Mouse (Mus musculus) hematopoietic stem cell, adult 5-6 weeks (primary cell): ENCODE results near the gene Gng4. TPM values are rescaled to one million over a fixed set of nuclear protein-coding genes. Genes with fewer than 3 reads are reported as not detected.
A peak's percentile ranks its signal among the peaks of the same experiment; 100 is the strongest.

ENCODE experiments used
- ATAC-seq, 2 experiments: fragments of 125-278 bp in 1 of 2; replicated peaks in 1 of 2; 2 replicates each; pipeline ENCODE4 v1.8.0; 2016 to 2017; ENCODE audit warnings: inconsistent platforms in 2 of 2, mild to moderate bottlenecking in 2 of 2, moderate number of reproducible peaks in 2 of 2, low read depth in 1 of 2, moderate TSS enrichment in 1 of 2; ENCODE audit not compliant: low FRiP score in 2 of 2, poor library complexity in 2 of 2, severe bottlenecking in 2 of 2, insufficient read depth in 1 of 2, low TSS enrichment in 1 of 2
- total RNA-seq: library from RNA; stranded (forward); fragments of 172-1452, 232-1000 nt; gene quantifications from 2 replicates; pipeline ENCODE4 v1.2.3, GENCODE M21; 2017

Gene Gng4
- total RNA-seq: not detected in 2 replicates

DNA sequence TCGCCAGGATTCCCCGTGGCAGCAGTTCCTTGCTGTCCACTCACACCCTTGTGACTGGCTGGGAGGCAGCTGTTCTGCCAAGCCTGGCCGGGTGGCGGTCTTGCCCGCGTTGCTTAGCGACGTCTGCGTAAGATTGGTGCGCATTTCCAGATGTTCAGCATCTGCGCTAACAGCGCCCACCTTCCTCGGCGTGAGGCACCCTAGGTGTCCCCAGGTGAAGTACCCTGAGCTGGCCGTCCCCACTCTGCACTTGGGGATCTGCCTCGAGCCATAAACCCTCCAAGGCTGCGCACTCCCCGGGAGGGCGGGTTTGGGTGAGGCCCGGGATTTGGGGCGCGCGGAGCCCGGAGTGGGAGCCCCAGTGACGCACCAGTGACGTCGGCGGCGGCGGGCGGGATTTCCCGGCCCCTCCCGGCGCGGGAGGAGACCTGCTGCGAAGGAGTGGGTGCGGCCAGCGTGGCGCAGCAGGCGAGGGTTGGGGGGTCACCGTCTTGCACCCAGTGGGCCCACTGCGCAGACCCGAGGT lies at the start of gene Gng4:
Gng4 (plus strand) TSS at position 166 of the 526 bp plus-strand sequence.
- peak in 1 of 2 experiments; percentile 35; a peak in 2 of 4 replicates for ATAC-seq

DNA sequence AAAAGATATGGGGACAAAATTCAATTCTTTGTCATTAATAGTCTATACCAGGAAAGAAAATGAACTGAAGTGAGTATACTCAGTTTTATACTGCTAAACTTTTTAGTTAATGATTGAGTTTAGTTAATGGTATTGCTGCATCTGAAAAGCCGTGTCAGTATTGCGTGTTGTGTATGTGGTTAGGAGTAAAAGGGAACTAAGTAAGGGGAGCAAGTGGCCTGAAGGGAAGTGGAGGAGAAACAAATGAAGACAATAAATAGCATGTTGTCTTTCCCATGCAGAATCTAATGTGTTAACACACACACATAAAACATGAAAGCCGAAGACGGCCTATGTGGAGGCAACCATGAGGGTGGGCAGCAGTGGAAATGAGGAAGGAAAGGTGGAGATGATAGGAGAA lies 44.6 kb upstream of the Gng4 start:
- ATAC-seq: no peak

DNA sequence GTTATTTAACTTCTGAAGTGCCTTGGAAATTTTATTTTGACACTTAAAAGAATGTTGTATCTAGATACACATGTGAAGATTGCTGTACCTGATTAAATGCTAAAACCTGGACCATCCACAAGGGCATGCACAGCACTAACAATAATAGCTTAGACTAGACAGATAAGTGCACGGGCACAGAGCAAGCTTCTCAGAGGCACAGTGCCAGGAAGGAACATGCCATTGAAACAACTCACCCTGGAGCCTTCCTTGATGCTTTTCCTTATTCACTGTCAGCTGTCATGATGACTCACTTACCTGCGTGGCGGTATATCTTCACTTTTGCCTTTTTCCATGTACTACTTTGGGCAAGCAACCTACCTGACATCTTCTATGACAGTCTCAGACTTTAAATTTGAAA lies 37.9 kb upstream of the Gng4 start:
- no peak for ATAC-seq

- no peak for ATAC-seq
Observed at GRCm38 (mm10) chr13:13775778-13776494, 7.9 kb upstream of the Gng4 start.

DNA sequence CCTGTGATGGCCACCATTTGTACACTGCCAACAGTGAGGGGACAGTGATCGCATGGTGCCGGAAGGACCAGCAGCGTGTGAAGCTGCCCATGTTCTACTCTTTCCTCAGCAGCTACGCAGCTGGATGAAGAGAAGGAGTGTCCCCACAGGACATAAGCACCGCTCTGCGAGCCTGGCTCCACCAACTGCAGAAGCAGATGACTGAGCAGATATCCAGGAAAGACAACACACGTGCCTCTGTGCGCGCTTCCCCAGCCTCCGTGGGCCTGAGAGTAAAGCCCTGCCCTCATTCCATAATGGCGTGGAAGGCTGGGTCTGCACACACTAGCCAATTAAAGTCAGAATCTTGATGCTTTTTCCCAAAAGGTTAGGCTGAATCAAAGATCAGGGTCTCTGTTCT lies 6.8 kb upstream of the Gng4 start:
- no peak for ATAC-seq

GRCm38 (mm10) chr13:13777696-13778095 lies 6.2 kb upstream of the Gng4 start:
- ATAC-seq: no peak

- ATAC-seq: no peak
Observed at GRCm38 (mm10) chr13:13778837-13779458, 4.9 kb upstream of the Gng4 start.

DNA sequence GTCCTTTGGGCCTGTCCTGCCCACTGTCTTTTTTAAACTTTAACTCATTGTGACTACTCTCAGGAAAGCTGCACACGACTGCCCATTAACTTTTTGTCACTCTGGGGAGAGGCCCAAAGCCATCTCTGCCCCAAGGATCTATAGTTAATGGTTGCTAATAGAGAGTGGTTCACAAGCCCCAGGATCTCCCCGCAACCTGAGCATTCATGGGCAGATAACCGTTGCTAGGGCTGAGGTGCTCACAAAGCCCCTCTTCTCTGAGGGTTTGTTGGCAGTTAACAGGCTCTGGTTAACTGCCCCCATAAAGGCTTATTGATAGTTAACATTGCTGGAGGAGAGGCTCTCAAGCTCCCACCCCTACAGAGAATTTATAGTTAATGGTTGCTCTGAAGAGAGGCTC lies 3.6 kb upstream of the Gng4 start:
- no peak for ATAC-seq

GRCm38 (mm10) chr13:13781026-13781425 lies 2.8 kb upstream of the Gng4 start:
- no peak for ATAC-seq

GRCm38 (mm10) chr13:13783296-13783695 lies 563 bp upstream of the Gng4 start:
- ATAC-seq: no peak

- no peak for ATAC-seq
Observed at GRCm38 (mm10) chr13:13784420-13784936, 619 bp downstream of the Gng4 start.

GRCm38 (mm10) chr13:13784981-13785783 lies 1.3 kb downstream of the Gng4 start:
- ATAC-seq: peak; percentile 63 to 74

DNA sequence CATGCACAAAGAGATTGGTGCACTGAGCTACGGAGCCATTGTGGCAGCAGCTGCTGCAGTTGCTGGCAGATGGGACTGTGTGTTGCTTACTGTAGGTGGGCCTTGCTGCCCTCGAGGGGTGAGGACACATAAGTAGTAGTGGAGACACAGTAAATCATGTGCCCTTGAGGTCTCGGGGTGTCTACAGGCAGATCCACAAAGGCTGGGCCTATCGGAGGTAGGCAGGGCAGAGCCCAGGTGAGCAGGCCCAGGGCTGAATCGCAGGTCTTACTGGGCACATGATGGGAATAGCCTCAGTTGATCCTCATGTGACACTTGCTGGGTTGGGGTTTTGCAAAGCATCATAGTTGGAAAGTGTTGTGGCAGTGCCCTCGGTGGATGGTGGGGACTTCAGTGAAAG lies 3.1 kb downstream of the Gng4 start:
- ATAC-seq: no peak

- no peak for ATAC-seq
Observed at GRCm38 (mm10) chr13:13788070-13788469, 4.2 kb downstream of the Gng4 start.

GRCm38 (mm10) chr13:13791981-13792380 lies 8.1 kb downstream of the Gng4 start:
- no peak for ATAC-seq

- ATAC-seq: no peak
Observed at GRCm38 (mm10) chr13:13795166-13795832, 11.4 kb downstream of the Gng4 start.

DNA sequence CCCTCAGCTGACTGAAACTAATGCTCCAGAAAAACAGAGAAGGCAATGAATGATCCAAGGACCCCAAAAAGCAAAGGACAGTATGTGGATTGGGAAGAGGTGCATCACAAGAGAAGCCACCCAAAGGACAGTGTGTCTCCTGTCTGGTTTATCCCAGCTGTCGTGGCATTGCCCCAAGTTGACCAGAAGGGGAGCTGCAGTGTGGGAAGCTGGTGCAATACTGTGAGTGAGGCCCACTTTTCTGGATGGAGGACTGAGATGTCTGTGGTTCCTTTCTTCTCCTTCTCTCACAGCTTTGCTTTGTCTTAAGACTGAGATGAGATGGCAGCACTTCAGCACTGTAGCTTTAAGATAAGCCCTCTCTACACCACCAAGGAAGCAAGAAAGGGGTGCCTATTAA lies 12.2 kb downstream of the Gng4 start:
- ATAC-seq: no peak
